Mouse (Mus musculus) stomach, postnatal 0 days (tissue): ENCODE measurements at regions not wholly inside any gene's neighbourhood (a gene's known extent, or its start where the extent isn't known, plus 50 kb on each side); places are given as distances from the start of the nearest gene placed in this dataset.
A peak's percentile ranks its signal among the peaks of the same experiment; 100 is the strongest.
"Not testable (repeated sequence)": the region's sequence is repeated elsewhere in the genome, so short reads cannot be mapped to it uniquely, and the experiment has no call there.

ENCODE experiments used
- CTCF ChIP-seq: IDR thresholded peaks from 2 replicates; pipeline ENCODE4 v1.5.1; 2016; ENCODE audit warnings: antibody characterized with exemption, low read depth, mild to moderate bottlenecking, moderate library complexity
- EP300 ChIP-seq: optimal IDR thresholded peaks from 2 replicates; pipeline ENCODE3; 2016; ENCODE audit warnings: antibody characterized with exemption

- TF ChIP-seq CTCF, result peak; percentile 41
- not testable (repeated sequence) for TF ChIP-seq EP300
Measured at GRCm38 (mm10) chr6:117752338-117752737, 88.6 kb upstream of the Zfp637 start.
